Mouse (Mus musculus): ENCODE measurements around the gene Zfp385b.

The Zfp385b gene

GRCm38 (mm10) chr2:77514476-77514875 is 305.0 kb downstream of the Zfp385b start:
- no peak for DNase-seq

GRCm38 (mm10) chr2:77508731-77509130 is 310.7 kb downstream of the Zfp385b start:
- no peak for DNase-seq

GRCm38 (mm10) chr2:77506308-77506707 is 313.1 kb downstream of the Zfp385b start:
- DNase-seq = no peak

- no peak for DNase-seq
Observed at GRCm38 (mm10) chr2:77505614-77506013, 313.8 kb downstream of the Zfp385b start.

GRCm38 (mm10) chr2:77503674-77504351 is 315.6 kb downstream of the Zfp385b start:
- DNase-seq = no peak

- no peak for DNase-seq
Observed at GRCm38 (mm10) chr2:77503217-77503616, 316.2 kb downstream of the Zfp385b start.

GRCm38 (mm10) chr2:77502458-77502857 is 317.0 kb downstream of the Zfp385b start:
- no peak for DNase-seq

GRCm38 (mm10) chr2:77500480-77500879 is 319.0 kb downstream of the Zfp385b start:
- DNase-seq = no peak

- no peak for DNase-seq
Observed at GRCm38 (mm10) chr2:77498379-77498778, 321.1 kb downstream of the Zfp385b start.

- no peak for DNase-seq
Observed at GRCm38 (mm10) chr2:77497942-77498341, 321.5 kb downstream of the Zfp385b start.

- peak; percentile 49 for DNase-seq
Observed at GRCm38 (mm10) chr2:77496071-77496470, 323.4 kb downstream of the Zfp385b start.

GRCm38 (mm10) chr2:77495344-77495743 is 324.1 kb downstream of the Zfp385b start:
- no peak for DNase-seq

- no peak for DNase-seq
Observed at GRCm38 (mm10) chr2:77493695-77494094, 325.7 kb downstream of the Zfp385b start.

GRCm38 (mm10) chr2:77487151-77487550 is 332.3 kb downstream of the Zfp385b start:
- DNase-seq = no peak

GRCm38 (mm10) chr2:77481274-77481673 is 338.2 kb downstream of the Zfp385b start:
- DNase-seq = no peak

- DNase-seq = no peak
Observed at GRCm38 (mm10) chr2:77477536-77477935, 341.9 kb downstream of the Zfp385b start.

GRCm38 (mm10) chr2:77476444-77476843 is 343.0 kb downstream of the Zfp385b start:
- DNase-seq = no peak

- no peak for DNase-seq
Observed at GRCm38 (mm10) chr2:77472254-77472837, 347.1 kb downstream of the Zfp385b start.

GRCm38 (mm10) chr2:77470716-77471115 is 348.7 kb downstream of the Zfp385b start:
- DNase-seq = no peak

- DNase-seq = no peak
Observed at GRCm38 (mm10) chr2:77461413-77461812, 358.0 kb downstream of the Zfp385b start.

GRCm38 (mm10) chr2:77460011-77460410 is 359.4 kb downstream of the Zfp385b start:
- DNase-seq = no peak

- DNase-seq = no peak
Observed at GRCm38 (mm10) chr2:77458431-77458830, 361.0 kb downstream of the Zfp385b start.

GRCm38 (mm10) chr2:77457120-77457519 is 362.3 kb downstream of the Zfp385b start:
- DNase-seq = no peak

- peak; percentile 68 for DNase-seq
Observed at GRCm38 (mm10) chr2:77456602-77457001, 362.8 kb downstream of the Zfp385b start.
